Mouse (Mus musculus): Measurements from ENCODE around the gene S100pbp. TPM values are rescaled to one million over a fixed set of nuclear protein-coding genes. Genes with fewer than 3 reads are reported as not detected.

Gene S100pbp
- polyA plus RNA-seq, 1 experiment from 2014 or later = 21.3 TPM

DNA sequence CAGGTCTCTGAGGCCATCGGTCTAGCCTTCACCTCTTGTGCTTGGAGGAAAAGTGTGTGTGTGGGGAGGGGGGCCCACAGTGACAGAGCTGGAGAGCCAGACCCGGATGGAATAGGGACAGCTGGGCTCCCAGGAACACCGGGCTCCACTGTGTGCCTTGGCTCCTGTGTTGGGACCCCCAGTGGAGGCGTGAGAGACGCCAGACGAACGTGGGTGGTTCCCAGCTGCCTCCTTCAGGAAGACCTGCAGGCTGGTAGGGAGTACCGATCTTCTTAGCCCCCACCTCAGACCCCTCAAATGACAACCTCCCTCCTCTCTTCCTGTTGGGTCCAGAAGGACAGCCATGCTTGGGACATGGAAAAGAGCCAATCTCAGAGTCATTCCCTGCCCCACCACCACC is 66.8 kb downstream of the S100pbp start:
- no peak overlapping the region for H3K4me3 ChIP-seq
- H3K9me3 ChIP-seq (replicated peaks) = no peaks in the 10 kb centered on the region
- H3K9ac ChIP-seq = no peak overlapping the region
- H3K4me2 ChIP-seq = no peak overlapping the region
- H3K4me1 ChIP-seq (replicated peaks) = peaks cover 24% of the 10 kb centered on the region
- WGBS = 15% methylated on average over 8 of the region's 8 CpGs
- H3K27me3 ChIP-seq (replicated peaks) = peaks cover 86% of the 10 kb centered on the region
- H3K36me3 ChIP-seq = no peaks in the 10 kb centered on the region
- ATAC-seq (ENCODE audit: insufficient number of reproducible peaks, low FRiP score) = no peak
- no peak overlapping the region for H3K27ac ChIP-seq (ENCODE audit: poor library complexity, severe bottlenecking)

DNA sequence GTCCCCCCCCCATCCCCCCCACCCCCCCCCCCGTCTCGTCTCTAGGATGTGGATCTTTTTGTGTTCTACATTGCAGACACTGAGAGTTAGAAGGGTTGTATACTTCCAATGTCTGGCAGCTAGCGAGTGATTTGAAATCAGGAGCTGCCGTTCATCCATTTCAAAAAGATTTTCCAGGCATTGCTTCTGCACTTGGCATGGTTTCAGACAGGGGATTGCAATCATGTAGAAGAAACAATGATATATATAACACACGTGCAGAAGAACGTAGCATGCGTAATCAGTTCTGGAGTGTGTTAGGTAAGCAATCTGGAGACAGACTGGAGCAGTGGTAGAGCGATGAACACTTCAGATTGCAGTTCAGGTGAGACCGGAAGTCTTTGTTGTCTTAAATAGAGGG is 67.4 kb downstream of the S100pbp start:
- WGBS = 27% methylated on average over 9 of the region's 9 CpGs
- Histone ChIP-seq H3K4me2 (no peak overlapping the region), H3K4me1 (replicated peaks) (peaks cover 24% of the 10 kb centered on the region), H3K4me3 (no peak overlapping the region), H3K27me3 (replicated peaks) (peaks cover 88% of the 10 kb centered on the region), H3K36me3 (no peaks in the 10 kb centered on the region), H3K9ac (no peak overlapping the region), H3K9me3 (replicated peaks) (no peaks in the 10 kb centered on the region), H3K27ac (ENCODE audit: poor library complexity, severe bottlenecking) (no peak overlapping the region)
- ATAC-seq (ENCODE audit: insufficient number of reproducible peaks, low FRiP score) = no peak

DNA sequence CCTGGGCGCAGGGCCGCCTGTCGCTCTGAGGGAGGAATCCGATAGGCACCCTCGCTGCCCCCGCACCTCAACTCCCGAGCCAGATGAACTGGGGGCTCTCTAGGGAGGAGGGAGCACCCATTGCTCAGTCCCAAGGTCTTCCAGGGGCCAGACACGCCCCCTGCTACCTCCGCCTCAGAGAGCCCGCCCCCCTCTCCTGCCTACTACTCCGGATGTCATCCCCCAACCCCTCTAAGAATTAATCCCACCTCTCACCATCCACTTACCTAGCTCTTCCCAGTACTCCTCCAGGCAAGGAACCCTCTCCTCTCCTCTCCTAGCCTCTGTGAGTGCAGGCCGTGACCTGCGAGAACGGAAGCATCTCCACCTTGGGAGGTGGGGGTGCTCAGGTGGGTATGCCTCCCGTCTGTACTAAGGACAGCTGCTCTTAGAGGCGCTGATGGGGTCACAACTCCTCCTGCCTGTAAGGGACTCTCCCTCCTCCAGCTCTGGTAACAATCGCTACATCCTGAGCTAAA is 67.9 kb downstream of the S100pbp start, which contains the start of gene Hpca:
Hpca (minus strand) TSS at position 468 of the 518 bp plus-strand sequence.
- no peak within 1 kb of the TSS for H3K9ac ChIP-seq
- WGBS = under 1% methylated on average over 16 of the region's 17 CpGs
- ATAC-seq (ENCODE audit: insufficient number of reproducible peaks, low FRiP score) = peak; percentile 27

DNA sequence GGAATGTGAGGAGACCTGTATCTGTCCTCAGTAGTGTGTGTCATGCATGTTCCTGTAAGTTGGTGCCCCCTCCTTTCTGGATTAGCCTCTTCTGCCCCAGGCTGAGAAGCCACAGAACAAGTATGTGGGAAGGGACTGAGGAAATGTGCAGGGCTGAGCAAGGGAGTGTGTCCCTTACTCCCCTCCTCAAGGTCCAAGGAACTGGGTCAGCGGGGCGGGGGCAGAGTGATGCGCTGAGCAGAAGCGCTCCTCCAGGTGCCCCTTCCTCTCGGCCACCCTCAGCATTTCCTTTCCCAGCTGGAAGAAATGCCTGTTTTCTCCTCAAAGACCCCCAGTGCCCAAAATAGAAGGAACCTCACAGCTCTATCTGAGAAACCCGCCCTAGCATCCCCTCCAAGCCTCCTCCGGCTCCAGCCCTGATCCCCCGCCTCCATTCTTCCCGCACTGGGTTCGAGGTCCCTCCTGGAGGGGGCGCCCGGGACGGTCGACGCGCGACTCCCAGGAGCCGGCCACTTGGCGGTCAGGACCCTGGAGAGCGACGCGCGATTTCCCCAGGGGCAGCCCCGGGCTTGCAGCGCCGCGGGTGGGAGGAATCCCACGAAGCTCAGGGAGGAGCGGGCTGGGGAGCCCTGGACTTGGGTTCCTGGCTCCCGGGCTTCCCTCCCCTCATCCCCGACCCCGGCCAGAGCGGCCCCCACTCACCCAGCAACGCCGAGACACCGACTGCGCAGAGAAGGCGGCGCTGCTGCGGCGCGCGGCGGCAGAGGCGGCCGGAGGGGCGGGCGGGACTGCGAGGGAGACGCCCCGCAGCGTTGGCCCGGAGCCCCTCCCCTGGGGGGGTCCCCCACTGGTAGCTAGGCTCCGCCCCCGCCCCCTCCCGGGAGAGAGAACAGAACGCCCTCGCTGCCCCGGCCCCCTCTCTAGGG is 68.7 kb downstream of the S100pbp start:
- H3K36me3 ChIP-seq = no peaks in the 10 kb centered on the region
- H3K9me3 ChIP-seq (replicated peaks) = no peaks in the 10 kb centered on the region
- H3K27me3 ChIP-seq (replicated peaks) = peaks cover 91% of the 10 kb centered on the region
- peaks cover 20% of the 10 kb centered on the region for H3K4me1 ChIP-seq (replicated peaks)
- no peak overlapping the region for H3K9ac ChIP-seq
- H3K27ac ChIP-seq (ENCODE audit: poor library complexity, severe bottlenecking) = no peak overlapping the region
- H3K4me2 ChIP-seq = peak overlapping the region; percentile 85
- H3K4me3 ChIP-seq = peak overlapping the region; percentile 46
- 1% methylated on average over 51 of the region's 59 CpGs for WGBS
- ATAC-seq (ENCODE audit: insufficient number of reproducible peaks, low FRiP score) = peak; percentile 51

More for the DNA sequence above, 67.9 kb downstream of the S100pbp start, which contains the start of gene Hpca:
- Histone ChIP-seq H3K36me3 (no peaks in the 10 kb centered on the region), H3K27me3 (replicated peaks) (peaks cover 91% of the 10 kb centered on the region), H3K4me2 (peak within 1 kb of the TSS; percentile 85), H3K27ac (ENCODE audit: poor library complexity, severe bottlenecking) (no peak within 1 kb of the TSS), H3K4me1 (replicated peaks) (peaks cover 24% of the 10 kb centered on the region), H3K9me3 (replicated peaks) (no peaks in the 10 kb centered on the region), H3K4me3 (peak within 1 kb of the TSS; percentile 46)

DNA sequence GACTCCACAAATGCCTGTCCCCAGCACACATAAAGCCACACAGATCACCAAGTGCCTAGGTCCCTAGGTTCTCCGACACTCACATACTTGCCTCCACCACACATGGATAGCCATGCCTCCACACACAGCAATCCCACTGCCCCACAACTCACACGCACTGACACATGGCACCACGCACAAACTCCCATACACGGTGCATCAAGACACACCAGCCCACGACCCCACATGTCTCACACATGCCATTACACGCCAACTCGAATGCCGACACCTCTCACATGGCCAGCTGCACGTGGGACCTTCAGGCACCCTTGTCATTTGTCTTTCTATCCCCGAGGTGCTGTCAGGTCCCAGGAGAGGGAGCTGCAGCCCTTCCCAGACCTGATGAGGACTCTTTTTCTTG is 69.8 kb downstream of the S100pbp start:
- 71% methylated on average over 10 of the region's 10 CpGs for WGBS
- Histone ChIP-seq H3K4me3 (no peak overlapping the region), H3K27ac (ENCODE audit: poor library complexity, severe bottlenecking) (no peak overlapping the region), H3K36me3 (no peaks in the 10 kb centered on the region), H3K4me2 (no peak overlapping the region), H3K9me3 (replicated peaks) (no peaks in the 10 kb centered on the region), H3K9ac (no peak overlapping the region), H3K27me3 (replicated peaks) (peaks cover 91% of the 10 kb centered on the region), H3K4me1 (replicated peaks) (peaks cover 9% of the 10 kb centered on the region)
- ATAC-seq (ENCODE audit: insufficient number of reproducible peaks, low FRiP score) = no peak

DNA sequence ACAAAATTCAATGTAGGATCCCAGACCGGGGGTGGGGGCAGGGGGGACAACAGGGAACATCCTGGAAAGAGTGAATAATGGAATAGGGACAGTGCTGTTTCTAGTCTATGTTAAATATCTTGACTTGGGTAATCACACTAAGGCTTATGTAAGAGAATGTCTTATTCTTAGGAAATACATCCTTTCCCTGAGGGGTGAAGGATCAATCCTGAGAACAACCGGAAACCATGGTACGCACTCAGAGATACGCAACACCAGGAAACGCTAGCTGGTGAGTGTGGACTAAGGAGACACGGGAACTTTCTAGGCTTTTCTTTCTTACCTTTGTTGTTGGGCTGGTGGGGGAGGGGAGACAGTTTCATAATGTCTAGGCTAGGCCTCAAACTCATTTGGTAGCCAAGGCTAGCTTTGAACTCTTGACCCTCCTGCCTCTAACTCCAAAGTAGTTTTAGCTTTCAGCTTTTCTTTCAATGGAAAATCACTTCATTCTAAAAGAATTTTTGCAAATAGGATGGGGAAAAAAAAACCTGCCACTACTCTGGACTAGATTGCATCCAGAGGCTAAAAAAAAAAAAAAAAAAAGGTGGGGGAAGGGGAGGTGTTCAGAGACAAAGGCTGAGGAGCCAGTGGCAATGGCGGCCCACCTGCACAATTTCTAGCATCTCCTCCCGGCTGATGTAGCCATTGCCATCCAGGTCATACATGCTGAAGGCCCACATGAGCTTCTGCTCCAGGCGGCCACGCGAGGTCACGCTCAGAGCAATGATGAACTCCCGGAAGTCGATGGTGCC is 71.6 kb downstream of the S100pbp start:
- H3K36me3 ChIP-seq = no peaks in the 10 kb centered on the region

DNA sequence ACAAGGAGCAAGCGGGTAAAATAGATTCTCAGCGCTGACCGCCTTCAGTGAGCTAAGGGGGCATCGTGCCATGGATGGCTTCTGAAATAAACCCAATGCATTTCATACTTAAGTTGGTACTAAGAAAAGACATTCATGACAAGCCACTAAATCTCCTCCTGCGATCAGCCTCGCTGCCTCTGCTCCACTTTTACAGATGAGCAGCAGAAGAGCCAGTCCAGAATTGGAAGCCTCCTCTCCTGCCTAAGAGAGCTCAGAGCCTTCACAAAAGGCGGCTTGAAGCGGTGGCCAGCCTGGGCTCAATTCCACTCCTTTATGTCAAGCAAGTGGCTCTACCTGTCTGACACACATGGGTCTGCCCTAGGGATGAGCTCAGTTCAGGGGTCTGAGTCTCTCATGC is 72.8 kb downstream of the S100pbp start:
- H3K27me3 ChIP-seq (replicated peaks) = peaks cover 87% of the 10 kb centered on the region

More for the DNA sequence above, 71.6 kb downstream of the S100pbp start:
- ATAC-seq (ENCODE audit: insufficient number of reproducible peaks, low FRiP score) = no peak
- H3K27ac ChIP-seq (ENCODE audit: poor library complexity, severe bottlenecking) = no peak overlapping the region
- no peak overlapping the region for H3K4me3 ChIP-seq
- H3K4me1 ChIP-seq (replicated peaks) = peaks cover 8% of the 10 kb centered on the region
- peaks cover 90% of the 10 kb centered on the region for H3K27me3 ChIP-seq (replicated peaks)
- WGBS = 81% methylated on average over 14 of the region's 14 CpGs
- no peak overlapping the region for H3K4me2 ChIP-seq
- 0 out of 2 replicates have a peak, but pooled peaks cover 2% of the 10 kb centered on the region for H3K9me3 ChIP-seq (replicated peaks)
- no peak overlapping the region for H3K9ac ChIP-seq

DNA sequence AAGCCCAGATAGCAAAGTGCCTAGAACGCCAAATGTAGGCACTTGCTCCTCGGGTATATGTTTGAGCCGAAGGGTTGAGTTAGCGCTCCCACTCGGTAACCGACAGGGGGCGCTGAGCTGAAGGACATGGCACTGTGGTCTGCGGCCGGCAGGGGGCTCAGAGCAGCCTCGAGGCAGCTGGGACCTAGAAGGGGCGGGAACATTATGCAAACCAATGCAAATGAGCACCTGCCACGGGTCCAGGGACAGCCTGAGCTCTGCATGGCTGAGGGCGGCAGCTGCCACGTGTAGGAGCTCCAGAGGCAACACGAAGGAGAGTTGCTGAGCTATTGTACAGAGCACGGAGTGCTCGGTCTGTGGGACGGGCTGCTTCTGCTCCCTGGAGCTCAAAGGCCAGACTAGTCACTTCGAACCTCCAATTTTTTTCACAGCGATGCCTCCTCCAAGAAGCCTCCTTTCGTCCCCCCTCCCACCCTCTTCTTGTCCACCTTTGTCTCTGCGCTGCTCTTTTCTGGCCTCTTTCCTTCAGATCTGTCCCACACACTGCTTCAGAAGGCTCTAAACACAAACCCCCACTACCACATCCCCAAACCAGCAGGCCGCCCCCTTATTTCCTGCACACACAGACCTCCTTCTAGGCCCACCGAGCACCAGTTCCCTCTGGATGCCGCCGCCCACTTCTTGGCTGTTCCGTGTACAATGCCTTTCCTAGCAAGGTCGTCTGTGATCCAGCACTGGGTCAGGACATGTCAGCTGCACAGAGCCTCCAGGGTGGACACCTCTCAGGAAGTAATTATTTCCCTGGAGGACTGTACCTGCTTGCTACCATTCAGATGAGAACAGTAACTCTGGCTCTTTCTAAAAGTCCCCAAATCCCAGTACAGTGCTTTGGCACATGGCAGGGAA is 76.2 kb downstream of the S100pbp start:
- 32% methylated on average over 28 of the region's 28 CpGs for WGBS
- Histone ChIP-seq H3K27me3 (replicated peaks) (peaks cover 60% of the 10 kb centered on the region), H3K4me1 (replicated peaks) (no peaks in the 10 kb centered on the region), H3K27ac (ENCODE audit: poor library complexity, severe bottlenecking) (no peak overlapping the region), H3K9ac (no peak overlapping the region), H3K9me3 (replicated peaks) (0 out of 2 replicates have a peak, but pooled peaks cover 2% of the 10 kb centered on the region), H3K4me2 (no peak overlapping the region), H3K36me3 (no peaks in the 10 kb centered on the region), H3K4me3 (no peak overlapping the region)
- ATAC-seq (ENCODE audit: insufficient number of reproducible peaks, low FRiP score) = peak; percentile 22; the same call in 1 of the 2 replicates

More for the DNA sequence above, 72.8 kb downstream of the S100pbp start:
- Histone ChIP-seq H3K9me3 (replicated peaks) (0 out of 2 replicates have a peak, but pooled peaks cover 2% of the 10 kb centered on the region), H3K4me2 (no peak overlapping the region), H3K36me3 (no peaks in the 10 kb centered on the region), H3K9ac (no peak overlapping the region), H3K27ac (ENCODE audit: poor library complexity, severe bottlenecking) (no peak overlapping the region), H3K4me3 (no peak overlapping the region), H3K4me1 (replicated peaks) (peaks cover 8% of the 10 kb centered on the region)
- ATAC-seq (ENCODE audit: insufficient number of reproducible peaks, low FRiP score) = no peak
- 91% methylated on average over 8 of the region's 8 CpGs for WGBS

DNA sequence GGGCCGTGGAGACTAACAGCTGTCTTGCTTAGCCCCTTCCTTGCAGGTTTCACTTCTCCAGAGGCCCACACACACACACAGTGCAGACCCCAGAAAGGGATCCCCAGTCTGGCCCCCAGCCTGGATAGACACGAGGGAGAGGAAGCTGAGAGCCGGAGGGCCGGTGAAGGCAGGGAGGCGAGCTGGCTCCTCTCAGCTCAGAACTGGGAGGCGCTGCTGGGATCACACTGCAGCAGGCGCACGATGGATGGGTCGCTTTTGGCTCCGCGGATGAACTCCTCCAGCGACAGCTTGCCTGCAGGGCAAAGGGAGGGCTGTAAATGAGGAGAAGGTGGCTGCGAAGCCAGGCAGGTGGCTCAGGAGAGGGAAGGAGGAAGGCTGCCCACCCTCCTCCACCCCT is 77.3 kb downstream of the S100pbp start:
- H3K9ac ChIP-seq = no peak overlapping the region
- no peak overlapping the region for H3K4me3 ChIP-seq
- no peak overlapping the region for H3K4me2 ChIP-seq
- ATAC-seq (ENCODE audit: insufficient number of reproducible peaks, low FRiP score) = no peak
- no peaks in the 10 kb centered on the region for H3K4me1 ChIP-seq (replicated peaks)
- H3K27me3 ChIP-seq (replicated peaks) = peaks cover 67% of the 10 kb centered on the region
- 62% methylated on average over 13 of the region's 13 CpGs for WGBS
- H3K27ac ChIP-seq (ENCODE audit: poor library complexity, severe bottlenecking) = no peak overlapping the region
- no peaks in the 10 kb centered on the region for H3K36me3 ChIP-seq
- 0 out of 2 replicates have a peak, but pooled peaks cover 2% of the 10 kb centered on the region for H3K9me3 ChIP-seq (replicated peaks)

DNA sequence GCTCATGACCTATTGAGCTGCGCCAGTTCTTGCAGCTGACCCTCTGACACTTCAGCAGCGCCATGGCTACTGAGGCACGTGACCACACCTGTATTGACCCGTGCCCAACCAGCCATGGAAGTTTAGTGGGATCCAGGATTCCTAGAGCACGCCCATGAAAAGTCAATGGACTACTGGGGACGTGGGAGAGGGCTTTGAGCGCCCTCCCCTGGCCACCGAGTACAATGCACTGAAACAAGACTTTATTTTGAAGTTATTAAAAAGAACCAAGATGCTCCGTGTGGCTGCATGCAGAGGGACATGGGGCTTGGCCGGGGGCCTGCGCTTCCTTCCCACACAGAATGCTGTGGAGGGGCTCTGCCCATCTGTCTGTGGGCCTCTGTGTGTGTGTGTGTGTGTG is 78.2 kb downstream of the S100pbp start:
- Histone ChIP-seq H3K4me1 (replicated peaks) (no peaks in the 10 kb centered on the region), H3K4me3 (no peak overlapping the region), H3K27ac (ENCODE audit: poor library complexity, severe bottlenecking) (no peak overlapping the region), H3K36me3 (no peaks in the 10 kb centered on the region), H3K27me3 (replicated peaks) (peaks cover 69% of the 10 kb centered on the region), H3K9ac (no peak overlapping the region), H3K9me3 (replicated peaks) (0 out of 2 replicates have a peak, but pooled peaks cover 2% of the 10 kb centered on the region), H3K4me2 (no peak overlapping the region)
- 65% methylated on average over 11 of the region's 11 CpGs for WGBS
- no peak for ATAC-seq (ENCODE audit: insufficient number of reproducible peaks, low FRiP score)

Measured in heart, embryonic 12.5 days (tissue).